Mouse (Mus musculus) hematopoietic stem cell, adult 5-6 weeks (primary cell): Measurements from ENCODE around the gene Dgkd. TPM values are rescaled to one million over a fixed set of nuclear protein-coding genes. Genes with fewer than 3 reads are reported as not detected.

ENCODE experiments used
- ATAC-seq, 2 experiments: fragments of 125-278 bp in 1 of 2; replicated peaks in 1 of 2; 2 replicates each; pipeline ENCODE4 v1.8.0; 2016 to 2017; ENCODE audit warnings: inconsistent platforms in 2 of 2, mild to moderate bottlenecking in 2 of 2, moderate number of reproducible peaks in 2 of 2, low read depth in 1 of 2, moderate TSS enrichment in 1 of 2; ENCODE audit not compliant: low FRiP score in 2 of 2, poor library complexity in 2 of 2, severe bottlenecking in 2 of 2, insufficient read depth in 1 of 2, low TSS enrichment in 1 of 2
- total RNA-seq: library from RNA; stranded (forward); fragments of 172-1452, 232-1000 nt; gene quantifications from 2 replicates; pipeline ENCODE4 v1.2.3, GENCODE M21; 2017

The Dgkd gene
- total RNA-seq, 1 experiment from 2014 or later: 38.8 TPM

DNA sequence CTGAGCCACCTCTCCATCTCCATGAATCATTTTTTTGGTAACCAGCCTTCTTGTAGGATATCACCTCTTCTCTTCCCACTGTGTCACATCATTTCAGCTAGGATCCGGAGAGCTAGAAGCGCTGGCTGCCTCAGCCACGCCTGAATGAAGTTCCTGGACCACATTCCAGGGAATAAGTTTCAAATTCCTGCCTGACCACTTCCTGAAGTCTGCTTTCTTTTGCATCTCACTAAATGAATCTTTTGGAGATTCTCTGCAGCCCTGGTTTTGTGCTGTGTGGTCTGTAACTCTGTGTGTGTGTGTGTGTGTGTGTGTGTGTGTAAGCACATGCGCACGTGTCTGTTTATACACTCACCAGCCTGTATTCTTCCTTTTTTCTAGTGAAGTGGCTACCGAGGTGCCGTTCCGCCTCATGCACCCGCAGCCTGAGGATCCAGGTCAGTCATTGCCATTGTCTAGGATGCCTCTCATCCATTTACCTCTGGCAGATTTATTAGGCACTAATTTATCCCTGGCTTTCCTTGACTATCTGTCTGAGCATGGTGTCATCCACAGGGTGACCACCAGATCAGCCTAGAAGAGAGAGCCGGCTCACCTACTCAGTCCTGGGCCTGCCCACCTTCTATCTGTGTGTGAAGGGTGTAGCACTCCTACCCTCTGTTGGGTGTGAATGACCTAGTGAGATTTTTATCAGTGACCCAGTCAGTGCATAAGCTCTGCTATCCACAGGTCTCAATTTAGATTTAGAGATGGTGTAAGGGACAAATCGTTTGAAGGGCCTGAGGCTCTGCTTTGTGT is 12.5 kb upstream of the Dgkd start:
- ATAC-seq: no peak

DNA sequence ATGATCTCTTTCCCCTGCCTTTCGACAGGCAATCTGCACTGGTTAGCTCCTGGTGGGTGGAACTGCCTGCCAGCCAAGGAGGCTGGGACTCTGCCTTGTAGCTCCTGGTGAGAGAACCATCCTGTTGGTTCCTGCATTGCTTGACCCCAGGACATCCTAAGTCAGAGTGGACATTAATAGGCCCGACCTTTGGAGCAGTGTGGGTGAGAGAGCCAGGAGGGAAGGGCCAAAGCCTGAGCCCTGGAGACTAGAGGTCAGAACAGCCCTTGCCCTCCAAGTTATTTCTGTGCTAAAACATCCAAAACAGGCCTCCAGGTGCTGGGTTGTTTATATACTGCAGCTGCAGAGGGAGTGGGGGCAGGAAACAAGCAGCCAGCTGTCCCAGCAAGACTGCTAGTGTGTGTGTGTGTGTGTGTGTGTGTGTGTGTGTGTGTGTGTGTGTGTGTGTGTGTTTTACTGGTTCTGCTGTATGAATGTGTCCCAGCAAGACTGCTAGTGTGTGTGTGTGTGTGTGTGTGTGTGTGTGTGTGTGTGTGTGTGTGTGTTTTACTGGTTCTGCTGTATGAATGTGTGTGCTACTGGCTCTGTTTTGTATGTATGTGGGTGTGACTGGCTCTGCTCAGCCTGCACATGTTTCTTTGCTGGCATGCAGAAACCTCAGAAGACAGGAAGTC is 6.1 kb upstream of the Dgkd start:
- ATAC-seq: peak; percentile 46 to 55; a peak in 3 of 4 replicates

DNA sequence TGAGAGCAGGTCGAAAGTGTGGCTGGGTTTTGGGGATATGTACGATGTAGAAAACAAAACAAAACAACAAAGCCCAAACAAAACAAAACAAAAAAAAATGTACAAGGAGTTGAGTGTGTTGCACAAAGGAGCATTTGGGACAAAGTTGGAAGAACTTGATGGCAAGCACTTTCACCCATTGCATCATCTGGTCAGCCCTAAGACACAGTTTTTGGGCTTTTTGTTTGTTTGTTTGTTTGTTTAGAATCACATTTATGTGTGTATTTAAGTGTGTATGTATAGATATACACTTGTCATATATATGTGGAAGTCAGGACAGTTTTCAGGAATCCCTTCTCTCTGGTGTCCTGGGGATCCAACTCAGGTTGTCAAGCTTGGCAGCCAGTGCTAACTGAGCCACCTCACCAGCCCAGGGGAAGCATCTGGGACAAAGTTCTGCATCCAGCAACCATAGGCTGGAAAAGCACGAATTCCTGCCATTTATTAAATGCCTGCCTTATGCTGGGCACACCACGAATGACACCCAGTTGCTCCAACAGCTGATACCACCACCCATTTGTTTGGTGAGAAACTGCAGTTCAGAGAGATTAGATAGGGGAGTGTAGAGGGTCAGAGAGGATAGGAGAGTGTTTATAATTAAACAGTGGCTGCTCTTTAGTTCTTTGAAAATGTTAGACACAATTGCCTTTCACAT is 5.5 kb upstream of the Dgkd start:
- ATAC-seq: no peak

DNA sequence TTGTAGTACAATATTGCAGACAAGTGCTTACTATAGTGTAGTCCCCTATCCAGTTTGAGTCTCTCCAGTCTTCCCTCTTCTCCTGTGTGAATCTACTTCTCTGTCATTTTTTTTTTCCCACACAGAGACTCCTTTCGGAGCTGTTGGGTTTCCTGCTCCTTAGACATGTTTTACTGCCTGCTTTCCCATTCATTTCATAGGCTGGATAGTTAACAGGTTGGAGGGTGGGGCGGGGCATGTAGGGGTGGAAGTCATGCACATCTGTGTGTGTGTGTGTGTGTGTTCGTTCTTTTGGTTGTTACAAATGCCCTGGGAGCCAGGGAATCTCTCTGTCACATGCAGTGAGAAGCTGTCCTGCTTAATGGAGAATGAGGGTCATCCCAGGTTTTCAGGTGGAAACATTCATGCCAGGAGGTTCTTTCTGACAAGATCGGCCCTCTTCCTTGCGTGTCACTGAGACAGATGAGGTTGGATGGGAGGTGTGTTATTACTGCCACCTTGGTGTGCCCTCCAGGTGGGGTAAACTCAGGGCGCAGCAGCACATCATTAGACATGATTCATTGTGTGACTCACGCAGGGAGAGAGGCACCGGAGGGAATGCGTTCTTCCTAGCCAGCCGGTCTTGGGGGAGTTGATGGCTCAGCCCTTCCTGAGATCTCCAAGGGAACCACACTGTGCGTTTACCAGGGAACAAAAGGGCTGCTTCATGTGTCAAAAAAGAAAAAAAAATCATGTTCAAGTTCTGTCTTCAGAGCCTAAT is 4.7 kb upstream of the Dgkd start:
- no peak for ATAC-seq

DNA sequence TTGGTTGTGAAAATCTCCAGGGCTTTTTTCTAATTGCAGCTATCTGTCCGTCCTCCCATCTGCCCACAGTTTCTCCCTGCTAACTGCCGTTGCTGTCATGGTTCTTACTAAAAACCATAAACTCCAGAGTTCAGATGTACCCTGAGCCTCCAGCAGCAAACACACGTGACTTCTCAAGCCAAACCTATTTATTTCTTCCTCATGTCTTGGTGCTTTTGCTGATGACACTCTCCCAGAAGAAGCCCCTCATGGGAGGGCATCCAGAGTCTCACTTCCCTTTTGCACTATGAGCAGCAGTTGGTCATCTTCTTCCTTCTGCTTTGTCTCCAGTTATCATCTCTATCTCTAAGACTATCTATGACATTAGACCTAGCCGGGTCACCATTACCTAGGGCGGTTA is 3.8 kb upstream of the Dgkd start:
- no peak for ATAC-seq

DNA sequence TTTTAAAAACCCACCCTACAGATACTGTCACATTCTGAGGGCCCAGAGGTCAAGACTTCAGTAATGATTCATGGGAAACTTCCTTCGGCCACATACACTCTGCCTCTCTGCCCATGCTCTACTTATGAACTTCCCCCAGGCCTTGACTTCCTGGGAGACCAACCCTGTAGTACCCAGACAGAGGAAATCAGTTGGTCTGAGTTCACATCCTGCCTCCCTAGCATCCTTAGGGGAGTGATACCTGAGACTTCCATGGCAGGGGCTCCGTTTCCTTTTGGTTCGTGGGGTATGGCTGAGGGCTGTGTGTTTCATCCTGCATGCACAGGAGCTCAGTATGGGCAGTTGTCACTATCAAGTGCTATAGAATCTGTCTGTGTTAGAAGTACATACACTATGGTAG is 1.7 kb upstream of the Dgkd start:
- ATAC-seq: no peak

DNA sequence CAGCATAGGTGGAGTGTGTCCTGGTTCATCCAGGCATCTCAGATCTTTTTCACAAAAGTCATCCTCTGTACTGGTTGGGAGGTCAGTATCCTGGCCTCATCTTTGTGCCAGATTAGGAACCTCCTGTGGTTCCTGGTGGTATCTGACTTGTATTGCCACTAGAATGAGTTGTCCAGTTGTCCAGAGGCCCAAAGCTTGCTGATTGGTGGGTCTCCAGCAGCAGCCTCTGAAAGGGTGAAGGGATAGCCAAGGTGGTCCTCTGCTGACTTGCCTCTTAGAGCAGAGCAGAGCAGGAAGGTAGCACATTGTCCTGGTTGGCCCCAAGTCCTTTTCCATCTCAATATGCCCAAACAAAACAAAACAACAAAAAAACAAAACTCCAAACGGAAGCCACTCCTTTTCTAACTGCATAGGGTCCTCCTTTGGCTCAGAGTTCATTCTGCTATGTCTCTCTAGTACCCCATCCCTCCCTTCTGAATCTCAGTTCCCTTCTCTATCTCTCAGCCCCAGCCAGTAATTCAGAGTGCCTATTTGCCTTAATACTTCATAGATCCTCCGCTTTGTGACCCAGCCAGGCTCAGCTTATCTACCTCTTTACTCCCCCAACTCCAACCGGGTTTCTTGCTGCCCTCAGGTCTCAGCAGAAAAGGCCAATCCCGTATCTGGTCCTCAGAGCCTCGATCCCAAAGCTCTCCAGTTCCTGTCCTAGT is 851 bp upstream of the Dgkd start:
- ATAC-seq: no peak

DNA sequence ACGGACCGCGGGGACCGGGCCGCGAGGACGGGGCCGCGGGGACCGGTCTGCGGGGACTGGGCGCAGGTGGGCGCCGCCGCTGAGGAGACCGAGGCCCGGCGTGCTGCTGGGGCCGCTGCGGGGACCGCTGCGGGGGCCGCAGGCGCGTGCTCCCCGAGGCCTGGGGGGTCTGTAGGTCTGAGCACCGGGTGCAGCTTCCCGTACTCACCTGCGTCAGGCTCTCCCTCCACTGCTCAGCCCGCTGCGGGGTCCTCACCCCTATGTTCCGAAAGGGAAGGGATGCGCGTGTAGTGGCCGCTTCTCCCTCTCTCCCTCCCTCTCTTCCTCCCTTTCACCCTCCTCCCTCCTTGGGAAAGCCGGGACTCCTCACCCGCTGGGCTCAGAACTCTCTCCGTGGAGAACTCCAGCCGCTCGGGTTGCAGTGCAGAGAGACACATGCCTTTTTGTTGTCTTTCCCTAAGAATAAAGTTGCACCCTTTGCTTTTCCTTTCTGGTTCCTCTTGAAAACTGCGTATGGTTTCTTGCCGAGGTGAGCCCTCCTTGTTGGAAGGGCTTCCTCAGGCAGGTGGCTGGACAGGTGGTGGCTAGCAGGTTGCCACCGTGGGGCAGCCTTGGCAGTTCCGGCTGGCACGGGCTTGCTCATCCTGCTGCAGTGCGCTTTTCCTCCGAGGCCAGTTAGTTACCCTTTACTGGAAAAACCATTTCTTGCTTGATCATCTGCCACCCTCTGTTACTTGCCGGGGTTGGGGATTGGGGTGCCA is 694 bp downstream of the Dgkd start:
- ATAC-seq: no peak; a peak in 1 of 4 replicates

DNA sequence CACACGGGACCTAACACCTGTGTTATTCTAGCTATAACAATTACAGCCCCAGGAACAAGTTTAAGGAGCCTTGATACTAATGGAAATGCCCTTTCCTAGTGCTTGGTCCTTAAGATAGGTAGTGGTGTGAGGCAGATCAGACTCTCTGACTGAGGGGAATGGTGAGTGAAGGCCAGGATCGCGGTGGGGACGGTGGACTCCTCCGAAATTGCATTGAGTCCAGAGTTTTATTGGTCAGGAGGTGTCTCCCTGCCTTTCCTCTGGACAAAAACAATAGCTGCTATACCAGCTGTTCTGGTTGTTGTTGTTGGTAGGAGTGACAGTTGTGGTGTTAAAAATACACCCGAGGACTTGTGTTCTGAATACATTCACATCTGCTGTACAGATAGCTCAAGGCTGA is 1.3 kb downstream of the Dgkd start:
- no peak for ATAC-seq

DNA sequence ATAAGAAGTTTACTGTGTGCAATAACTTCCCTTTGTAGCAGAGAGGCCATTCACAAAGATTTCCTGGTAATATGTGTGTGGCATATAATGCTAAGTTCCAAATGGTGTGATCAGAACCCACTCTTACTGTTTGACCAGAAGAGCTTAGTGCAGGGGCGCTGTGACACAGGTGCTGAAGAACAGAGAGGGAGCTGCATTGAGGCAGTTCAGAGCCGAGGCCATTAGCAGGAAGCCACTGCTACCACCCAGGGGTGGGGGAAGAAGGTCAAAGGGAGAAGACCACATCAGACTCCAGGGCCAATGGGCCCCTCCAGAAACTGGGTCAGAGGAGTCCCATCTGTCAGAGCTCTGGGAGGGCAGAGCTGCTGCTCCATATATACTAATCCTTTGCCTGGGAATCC is 1.8 kb downstream of the Dgkd start:
- ATAC-seq: no peak; a peak in 1 of 4 replicates

DNA sequence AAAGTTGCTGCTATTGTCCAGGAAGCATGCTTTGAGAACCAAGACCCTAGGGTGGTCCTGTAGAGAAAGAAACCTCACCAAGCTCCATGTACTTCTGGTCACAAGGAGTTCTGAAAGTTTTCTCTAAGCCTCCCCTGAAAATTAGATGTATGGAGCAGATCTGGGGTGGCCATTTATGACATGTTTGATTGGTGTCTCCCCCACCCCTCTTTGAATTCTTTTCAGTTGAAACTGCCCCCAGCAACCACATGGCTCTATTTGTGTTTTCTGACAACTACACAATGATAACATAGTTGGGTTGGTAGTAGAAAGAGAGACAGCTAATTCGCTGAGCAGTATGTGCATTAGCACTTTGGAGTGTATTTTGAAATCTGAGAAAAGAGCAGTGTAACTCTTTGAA is 2.4 kb downstream of the Dgkd start:
- ATAC-seq: no peak

DNA sequence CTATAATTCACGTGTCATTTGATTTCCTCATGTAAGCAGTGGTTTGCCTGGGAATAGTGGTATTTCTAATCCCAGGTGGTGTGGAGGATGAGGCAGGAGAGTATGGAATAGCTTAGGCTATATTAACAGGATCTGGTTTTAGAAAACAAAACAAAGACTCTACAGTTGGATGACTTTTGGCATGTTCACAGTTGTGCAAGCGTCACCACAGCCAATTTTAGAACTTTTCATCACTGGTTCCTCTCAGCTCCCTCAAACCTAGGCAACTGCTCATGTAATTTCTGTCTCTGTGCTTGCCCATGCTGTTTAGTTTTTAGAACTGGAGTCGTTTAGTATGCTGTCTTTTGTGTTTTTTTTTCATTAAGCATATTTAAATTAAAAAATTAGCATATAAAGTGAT is 3.7 kb downstream of the Dgkd start:
- ATAC-seq: no peak

DNA sequence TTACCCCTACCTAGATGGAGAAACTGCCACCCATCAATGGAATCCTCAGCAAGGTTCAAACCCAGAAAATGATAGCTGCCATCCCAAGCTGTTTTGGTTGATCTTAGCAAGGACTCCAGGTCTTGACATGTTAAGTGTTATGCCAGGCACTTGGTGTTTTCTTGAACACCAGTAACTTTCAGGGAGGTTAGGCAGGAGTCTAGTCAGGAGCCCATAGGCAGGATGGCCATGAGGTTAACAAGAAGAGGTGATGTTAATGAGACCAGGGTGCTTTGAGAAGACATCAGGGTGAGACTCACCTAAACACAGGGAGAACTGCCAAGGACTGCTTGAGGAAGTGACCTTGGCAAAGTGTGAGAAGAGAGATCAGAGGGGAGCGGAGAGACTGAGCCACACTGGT is 4.9 kb downstream of the Dgkd start:
- ATAC-seq: no peak

DNA sequence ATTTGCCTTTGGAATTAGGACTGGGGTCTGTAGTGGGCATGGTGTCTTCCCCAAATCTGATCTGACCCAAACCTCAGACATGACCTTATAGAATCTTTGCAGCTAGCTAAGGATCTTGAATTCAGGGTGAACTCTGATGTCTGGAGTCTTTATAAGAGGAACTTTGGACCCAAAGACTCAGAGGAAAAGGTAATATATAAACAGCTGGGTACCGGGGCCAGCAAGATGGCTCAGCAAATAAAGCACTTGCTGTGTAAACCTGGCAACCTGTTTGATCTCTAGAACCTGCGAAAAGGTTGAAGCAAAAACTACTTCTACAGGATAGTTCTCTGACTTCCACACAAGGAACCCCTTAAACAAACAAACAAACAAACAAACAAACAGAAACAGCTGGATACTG is 5.4 kb downstream of the Dgkd start:
- ATAC-seq: no peak

DNA sequence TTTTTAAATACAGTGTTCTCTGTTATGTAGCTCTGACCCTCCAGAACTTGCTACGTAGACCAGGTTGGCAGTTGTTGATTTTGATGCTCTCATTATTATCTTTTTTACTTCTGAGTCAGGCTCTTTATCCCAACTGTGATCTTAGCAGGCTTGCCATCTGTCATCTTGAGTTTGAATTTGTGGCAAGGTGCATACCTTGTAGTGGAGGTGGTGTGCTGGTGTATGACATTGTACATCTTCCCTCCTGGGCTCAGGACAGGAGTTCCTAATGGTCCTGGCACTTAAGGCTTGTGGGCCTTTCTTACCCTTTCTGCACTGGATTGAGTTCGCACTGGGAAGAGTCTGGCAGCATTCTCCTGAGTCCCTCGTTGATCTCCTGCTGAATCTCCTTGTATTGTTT is 10.5 kb downstream of the Dgkd start:
- ATAC-seq: no peak

DNA sequence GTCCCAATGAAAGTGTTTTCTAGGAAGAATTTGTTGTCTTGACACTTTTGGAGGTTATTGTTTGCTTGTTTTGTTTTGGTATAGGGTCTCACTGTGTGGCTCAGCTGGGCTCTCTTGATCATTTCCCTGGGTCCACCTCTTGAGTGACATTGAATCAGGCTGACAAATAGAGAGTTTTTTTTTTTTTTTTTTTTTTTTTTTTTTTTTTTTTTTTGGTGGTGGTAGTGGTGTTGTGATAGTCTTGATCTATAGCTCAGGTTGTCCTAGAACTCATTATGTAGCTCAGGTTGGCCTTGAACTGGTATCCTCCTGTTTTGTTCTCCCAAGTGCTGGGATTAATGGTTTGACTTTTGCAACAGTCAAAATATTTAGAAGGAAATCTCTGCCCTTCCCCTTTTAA is 11.8 kb downstream of the Dgkd start:
- ATAC-seq: no peak
